Mouse (Mus musculus): ENCODE results near the gene Gm17584. TPM values are rescaled to one million over a fixed set of nuclear protein-coding genes. Genes with fewer than 3 reads are reported as not detected.
"Not testable (repeated sequence)": the region's sequence is repeated elsewhere in the genome, so short reads cannot be mapped to it uniquely, and the experiment has no call there.

Gene Gm17584
- not detected in 2 replicates for polyA plus RNA-seq (2016; fragmentation: Nextera tagmentation; extraction: Ambion mirVana)

DNA sequence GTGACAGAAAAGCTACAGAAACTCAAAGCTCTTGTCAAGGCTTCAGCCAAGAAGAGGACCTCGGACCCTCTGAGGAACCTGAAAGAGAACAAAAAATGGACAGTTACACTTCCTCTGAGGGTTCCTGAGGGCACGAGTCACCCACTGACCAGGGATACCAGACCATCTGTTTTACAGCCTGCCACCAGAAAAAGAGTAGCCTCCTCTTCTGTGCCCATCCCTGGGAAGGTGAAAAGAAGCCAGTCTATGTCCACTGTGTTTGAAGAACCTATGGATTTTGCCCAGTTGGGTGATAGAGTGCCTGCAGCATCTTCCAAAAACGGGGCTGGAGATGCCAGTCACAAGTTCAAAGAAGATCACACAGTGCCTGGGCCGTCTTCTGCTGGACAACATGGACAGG, at the start of gene Gm17584:
Gene Gm17584 (plus strand): TSS at position 301 of the 400 bp plus-strand sequence.
- WGBS = no CpG with 5 or more reads among the region's 4 CpGs
- not testable (repeated sequence) for DNase-seq (ENCODE audit: low spot score)

More for the DNA sequence above, at the start of gene Gm17584:
- not testable (repeated sequence) for H3K36me3 ChIP-seq; H3K27ac ChIP-seq; H3K4me3 ChIP-seq; H3K27me3 ChIP-seq (ENCODE audit: insufficient read depth, poor library complexity, severe bottlenecking); H3K9me3 ChIP-seq; H3K4me1 ChIP-seq

Other genes with a start within 250 kb of the Gm17584 start
- gene Gm17469, start 129.3 kb downstream of the Gm17584 start, polyA plus RNA-seq (2016; fragmentation: Nextera tagmentation; extraction: Ambion mirVana) = not detected in 2 replicates

All from heart, embryonic 10.5 days (tissue).